Mouse (Mus musculus): ENCODE measurements around the gene Ugt1a8. TPM values are rescaled to one million over a fixed set of nuclear protein-coding genes. Genes with fewer than 3 reads are reported as not detected.

The Ugt1a8 gene
- total and polyA plus RNA-seq, 3 experiments, result not detected

DNA sequence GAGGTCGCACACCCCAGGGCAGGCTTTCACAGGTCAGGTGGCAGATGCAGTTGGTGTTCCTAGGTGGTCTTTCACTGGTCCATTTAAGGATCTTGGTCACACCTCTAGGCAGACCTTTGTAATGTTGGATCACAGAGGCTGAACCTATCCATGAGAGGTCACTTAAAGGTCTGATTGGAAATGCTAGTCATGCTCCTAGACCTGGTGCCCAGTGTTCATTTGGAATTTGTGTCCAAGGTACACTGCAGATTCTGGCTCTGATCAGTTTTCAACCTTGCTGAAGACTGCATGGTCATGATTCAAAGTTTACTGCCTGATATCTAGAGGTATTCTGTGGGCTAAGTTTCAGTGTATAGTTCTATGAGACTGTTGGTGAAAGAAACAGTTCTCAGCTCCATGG is 92.0 kb downstream of the Ugt1a8 start:
- no peaks in the 10 kb centered on the region for H3K9me3 ChIP-seq (replicated peaks; ENCODE audit: insufficient read depth, low read length)
- no peak overlapping the region for H3K9ac ChIP-seq (ENCODE audit: control insufficient read depth, low read depth, low read length, poor library complexity, severe bottlenecking)
- no peak for DNase-seq (ENCODE audit: low read depth, low spot score)
- H3K36me3 ChIP-seq (ENCODE audit: control insufficient read depth in 1 of 2, insufficient read depth in 2 of 2, low read length in 2 of 2), result no peaks in the 10 kb centered on the region
- no peak overlapping the region for H3K4me3 ChIP-seq (ENCODE audit: control insufficient read depth in 1 of 2, insufficient read depth in 1 of 2, low read depth in 2 of 2, low read length in 2 of 2)
- no peaks in the 10 kb centered on the region for H3K4me1 ChIP-seq (ENCODE audit: control insufficient read depth in 1 of 2, insufficient read depth in 2 of 2, low read length in 2 of 2)
- no peaks in the 10 kb centered on the region; a peak in 1 of 4 replicates for H3K27me3 ChIP-seq (ENCODE audit: control insufficient read depth in 1 of 2, insufficient read depth in 2 of 2, low read length in 2 of 2)
- no peaks in the 10 kb centered on the region for H3K79me2 ChIP-seq (ENCODE audit: control insufficient read depth, insufficient read depth, low read length, poor library complexity)
- no peak overlapping the region for H3K27ac ChIP-seq (ENCODE audit: control insufficient read depth, low read depth, low read length)
- no peak for TF ChIP-seq GABPA (IDR thresholded peaks at IDR 0.05; ENCODE audit: low read depth, low read length)
- no peak for TF ChIP-seq MAZ (IDR thresholded peaks at IDR 0.05; ENCODE audit: low read depth, low read length)
- TF ChIP-seq CHD2 (IDR thresholded peaks at IDR 0.05; ENCODE audit: low read length), result no peak
- no peak for TF ChIP-seq EP300 (IDR thresholded peaks at IDR 0.05; ENCODE audit: low read depth in 1 of 2, low read length in 2 of 2)
- TF ChIP-seq POLR2AphosphoS2 (IDR thresholded peaks at IDR 0.05; ENCODE audit: low read length), result no peak

DNA sequence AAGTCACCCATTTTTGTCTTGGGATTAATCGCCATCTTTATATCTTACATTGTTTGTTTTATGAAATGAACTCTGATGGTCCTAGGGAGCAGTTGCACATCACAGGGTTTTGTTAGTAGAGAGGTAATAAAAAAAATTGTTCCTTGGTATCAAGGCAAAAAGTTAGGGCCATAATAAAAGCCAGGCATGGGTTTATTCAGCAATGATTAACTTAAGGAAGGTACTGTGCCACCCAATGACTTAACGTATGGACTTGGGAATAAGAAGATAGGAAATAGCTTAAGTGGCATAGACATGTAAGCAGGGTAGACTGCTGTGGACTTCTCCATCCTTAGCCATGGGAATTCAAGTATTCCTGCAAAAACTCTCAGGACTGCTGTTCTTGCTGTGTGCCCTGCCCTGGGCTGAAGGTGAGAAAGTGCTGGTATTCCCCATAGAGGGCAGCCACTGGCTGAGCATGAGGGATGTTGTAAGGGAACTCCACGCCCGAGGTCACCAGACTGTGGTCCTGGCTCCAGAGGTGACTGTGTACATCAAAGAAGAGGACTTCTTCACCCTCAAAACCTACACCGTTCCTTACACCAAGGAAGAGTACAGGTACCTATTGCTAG is 98.8 kb downstream of the Ugt1a8 start:
- no peak for TF ChIP-seq TAL1 (IDR thresholded peaks at IDR 0.05; ENCODE audit: low read length)
- TF ChIP-seq SMC3 (IDR thresholded peaks at IDR 0.05; ENCODE audit: low read depth, low read length), result no peak
- TF ChIP-seq GABPA (IDR thresholded peaks at IDR 0.05; ENCODE audit: low read depth, low read length), result no peak
- TF ChIP-seq POLR2A (IDR thresholded peaks at IDR 0.05; ENCODE audit: control insufficient read depth in 1 of 2, insufficient read depth in 1 of 2, low read depth in 1 of 2, low read length in 2 of 2, poor library complexity in 1 of 2), result no peak
- no peak for TF ChIP-seq ZKSCAN1 (IDR thresholded peaks at IDR 0.05; ENCODE audit: low read depth, low read length)
- no peak for TF ChIP-seq E2F4 (IDR thresholded peaks at IDR 0.05; ENCODE audit: borderline replicate concordance, low read depth, low read length)
- no peak for TF ChIP-seq NELFE (IDR thresholded peaks at IDR 0.05; ENCODE audit: low read depth, low read length)
- TF ChIP-seq MAX (IDR thresholded peaks at IDR 0.05; ENCODE audit: low read length), result no peak
- TF ChIP-seq USF2 (IDR thresholded peaks at IDR 0.05; ENCODE audit: borderline replicate concordance in 1 of 2, insufficient read depth in 1 of 2, low read depth in 1 of 2, low read length in 2 of 2), result no peak
- TF ChIP-seq MYB (IDR thresholded peaks at IDR 0.05; ENCODE audit: low read depth, low read length), result no peak
- no peak for TF ChIP-seq ETS1 (IDR thresholded peaks at IDR 0.05; ENCODE audit: low read depth, low read length)
- Histone ChIP-seq H3K4me1 (ENCODE audit: control insufficient read depth in 1 of 2, insufficient read depth in 2 of 2, low read length in 2 of 2) (no peaks in the 10 kb centered on the region), H3K9ac (ENCODE audit: control insufficient read depth, low read depth, low read length, poor library complexity, severe bottlenecking) (no peak overlapping the region), H3K79me2 (ENCODE audit: control insufficient read depth, insufficient read depth, low read length, poor library complexity) (no peaks in the 10 kb centered on the region), H3K36me3 (ENCODE audit: control insufficient read depth in 1 of 2, insufficient read depth in 2 of 2, low read length in 2 of 2) (no peaks in the 10 kb centered on the region), H3K9me3 (replicated peaks; ENCODE audit: insufficient read depth, low read length) (no peaks in the 10 kb centered on the region), H3K27ac (ENCODE audit: control insufficient read depth, low read depth, low read length) (no peak overlapping the region), H3K4me3 (ENCODE audit: control insufficient read depth in 1 of 2, insufficient read depth in 1 of 2, low read depth in 2 of 2, low read length in 2 of 2) (no peak overlapping the region), H3K27me3 (ENCODE audit: control insufficient read depth in 1 of 2, insufficient read depth in 2 of 2, low read length in 2 of 2) (no peaks in the 10 kb centered on the region)
- no peak for DNase-seq (ENCODE audit: low read depth, low spot score)

GRCm38 (mm10) chr1:88192136-88192535 is 104.5 kb downstream of the Ugt1a8 start:
- no peak overlapping the region for H3K9ac ChIP-seq (ENCODE audit: control insufficient read depth, low read depth, low read length, poor library complexity, severe bottlenecking)
- no peak for DNase-seq (ENCODE audit: low read depth, low spot score)
- H3K9me3 ChIP-seq (replicated peaks; ENCODE audit: insufficient read depth, low read length), result no peaks in the 10 kb centered on the region
- H3K4me3 ChIP-seq (ENCODE audit: control insufficient read depth in 1 of 2, insufficient read depth in 1 of 2, low read depth in 2 of 2, low read length in 2 of 2), result no peak overlapping the region
- H3K4me1 ChIP-seq (ENCODE audit: control insufficient read depth in 1 of 2, insufficient read depth in 2 of 2, low read length in 2 of 2), result no peaks in the 10 kb centered on the region
- no peaks in the 10 kb centered on the region for H3K27me3 ChIP-seq (ENCODE audit: control insufficient read depth in 1 of 2, insufficient read depth in 2 of 2, low read length in 2 of 2)
- TF ChIP-seq E2F4 (IDR thresholded peaks at IDR 0.05; ENCODE audit: borderline replicate concordance, low read depth, low read length) (no peak), POLR2A (IDR thresholded peaks at IDR 0.05; ENCODE audit: control insufficient read depth in 1 of 2, insufficient read depth in 1 of 2, low read depth in 1 of 2, low read length in 2 of 2, poor library complexity in 1 of 2) (no peak), ZNF384 (IDR thresholded peaks at IDR 0.05; ENCODE audit: low read depth, low read length) (no peak), MAX (IDR thresholded peaks at IDR 0.05; ENCODE audit: low read length) (no peak), MYC (IDR thresholded peaks at IDR 0.05; ENCODE audit: low read depth, low read length) (no peak), RAD21 (IDR thresholded peaks at IDR 0.05; ENCODE audit: low read depth, low read length) (no peak), RCOR1 (IDR thresholded peaks at IDR 0.05; ENCODE audit: low read depth, low read length) (no peak), TCF12 (IDR thresholded peaks at IDR 0.05; ENCODE audit: low read depth, low read length) (no peak), HCFC1 (IDR thresholded peaks at IDR 0.05; ENCODE audit: low read depth, low read length) (no peak), BHLHE40 (IDR thresholded peaks at IDR 0.05; ENCODE audit: borderline replicate concordance, low read depth, low read length) (no peak), EP300 (IDR thresholded peaks at IDR 0.05; ENCODE audit: low read depth in 1 of 2, low read length in 2 of 2) (no peak), TBP (IDR thresholded peaks at IDR 0.05; ENCODE audit: low read depth, low read length) (no peak), CTCF (IDR thresholded peaks at IDR 0.05 in 2 of 3, conservative IDR thresholded peaks at IDR 0.05 in 1 of 3; ENCODE audit: control insufficient read depth in 1 of 3, insufficient read depth in 1 of 3, low read depth in 2 of 3, low read length in 3 of 3, poor library complexity in 1 of 3, severe bottlenecking in 1 of 3) (no peak)
- H3K79me2 ChIP-seq (ENCODE audit: control insufficient read depth, insufficient read depth, low read length, poor library complexity), result no peaks in the 10 kb centered on the region
- no peak overlapping the region for H3K27ac ChIP-seq (ENCODE audit: control insufficient read depth, low read depth, low read length)
- no peaks in the 10 kb centered on the region for H3K36me3 ChIP-seq (ENCODE audit: control insufficient read depth in 1 of 2, insufficient read depth in 2 of 2, low read length in 2 of 2)

Data from MEL (cell line).